ENCODE assay signal across 8 mouse cellular contexts in genomic region chr7:45922928-45923761, GRCm38 (mm10). TPM values are rescaled to one million over a fixed set of nuclear protein-coding genes. Genes with fewer than 3 reads are reported as not detected.
DNase-seq lines count a peak whose midpoint lies in the region; ATAC-seq and TF ChIP-seq lines count a peak whose summit lies in the region.

No protein-coding gene starts in this region.

- no peaks in the 10 kb centered on the region; the same call in 1 of the 2 replicates for H3K36me3 ChIP-seq in kidney, embryonic 14.5 days (ENCODE audit: control insufficient read depth, insufficient read depth, low read length)
- H3K36me3 ChIP-seq in limb, embryonic 15.5 days: peaks cover 11% of the 10 kb centered on the region; the same call in 1 of the 2 replicates

- TF ChIP-seq CTCF in bone marrow macrophage, adult 2 months (IDR thresholded peaks at IDR 0.05; ENCODE audit: low read depth, low read length): no peak
- no peak for TF ChIP-seq CTCF in embryonic fibroblast, embryonic 13.5 days (IDR thresholded peaks at IDR 0.05; ENCODE audit: borderline replicate concordance, insufficient read depth, low read length)

- WGBS in kidney, embryonic 14.5 days: 1% methylated on average over 37 of the region's 37 CpGs
- WGBS in limb, embryonic 15.5 days: under 1% methylated on average over 37 of the region's 37 CpGs

- H3K9ac ChIP-seq in kidney, embryonic 14.5 days (ENCODE audit: low read depth, low read length): peak overlapping the region; percentile 44; the same call in 1 of the 2 replicates
- no peak overlapping the region for H3K9ac ChIP-seq in limb, embryonic 15.5 days

- peak overlapping the region; percentile 67 for H3K4me3 ChIP-seq in bone marrow macrophage, adult 2 months (ENCODE audit: insufficient read depth, low read length)
- peak overlapping the region; percentile 7; the same call in 1 of the 2 replicates for H3K4me3 ChIP-seq in embryonic fibroblast, embryonic 13.5 days (ENCODE audit: insufficient read depth, low read length)
- peak overlapping the region; percentile 40 for H3K4me3 ChIP-seq in kidney, embryonic 14.5 days (ENCODE audit: low read length)
- peak overlapping the region; percentile 43 for H3K4me3 ChIP-seq in limb, embryonic 15.5 days

- H3K9me3 ChIP-seq in kidney, embryonic 14.5 days (ENCODE audit: control insufficient read depth, low read length): 0 out of 2 replicates have a peak, but pooled peaks cover 4% of the 10 kb centered on the region
- H3K9me3 ChIP-seq in limb, embryonic 15.5 days: no peaks in the 10 kb centered on the region

- ATAC-seq in kidney, embryonic 14.5 days (ENCODE audit: low FRiP score, low TSS enrichment): peak; percentile 92
- peak; percentile 86 for ATAC-seq in limb, embryonic 15.5 days (ENCODE audit: insufficient number of reproducible peaks, low FRiP score, low TSS enrichment, low read depth)

- peak overlapping the region; percentile 68 for H3K4me2 ChIP-seq in kidney, embryonic 14.5 days (replicated peaks; ENCODE audit: low read depth, low read length)
- peak overlapping the region; percentile 67 for H3K4me2 ChIP-seq in limb, embryonic 15.5 days

- peak overlapping the region; percentile 97 for H3K27ac ChIP-seq in bone marrow macrophage, adult 2 months (ENCODE audit: insufficient read depth, low read depth, low read length)
- peak overlapping the region; percentile 97 for H3K27ac ChIP-seq in embryonic fibroblast, embryonic 13.5 days (ENCODE audit: insufficient read depth, low read length)
- H3K27ac ChIP-seq in kidney, embryonic 14.5 days (ENCODE audit: low read depth, low read length): peak overlapping the region; percentile 90
- peak overlapping the region; percentile 95 for H3K27ac ChIP-seq in limb, embryonic 15.5 days

- peak; percentile 90 for DNase-seq in 3T3-L1 (ENCODE audit: low read depth, low spot score)
- peak; percentile 98 for DNase-seq in heart, adult 9 months (ENCODE audit: low spot score in 2 of 2)
- DNase-seq in monocyte, adult 2 months (ENCODE audit: low read depth in 1 of 2, low spot score in 2 of 2): peak; percentile 95 to 96
- peak; percentile 98 for DNase-seq in spleen, postnatal 36 days (ENCODE audit: low spot score in 2 of 2)

- H3K27me3 ChIP-seq in kidney, embryonic 14.5 days (ENCODE audit: control insufficient read depth, insufficient read depth, low read length): no peaks in the 10 kb centered on the region
- peaks cover 11% of the 10 kb centered on the region for H3K27me3 ChIP-seq in limb, embryonic 15.5 days

- peaks cover 17% of the 10 kb centered on the region for H3K4me1 ChIP-seq in bone marrow macrophage, adult 2 months (ENCODE audit: control insufficient read depth, insufficient read depth, low read length)
- H3K4me1 ChIP-seq in embryonic fibroblast, embryonic 13.5 days (ENCODE audit: control insufficient read depth, insufficient read depth, low read length): peaks cover 4% of the 10 kb centered on the region; the same call in 1 of the 2 replicates
- H3K4me1 ChIP-seq in kidney, embryonic 14.5 days (ENCODE audit: control insufficient read depth, insufficient read depth, low read length): peaks cover 41% of the 10 kb centered on the region
- peaks cover 50% of the 10 kb centered on the region for H3K4me1 ChIP-seq in limb, embryonic 15.5 days

- TF ChIP-seq POLR2A in bone marrow macrophage, adult 2 months (IDR thresholded peaks at IDR 0.05; ENCODE audit: borderline replicate concordance, low read depth, low read length): peak; percentile 89; the same call in 1 of the 2 replicates
- TF ChIP-seq POLR2A in embryonic fibroblast, embryonic 13.5 days (IDR thresholded peaks at IDR 0.05; ENCODE audit: low read depth, low read length): peak; percentile 85

RNA-seq across cellular contexts. Expression of gene Ccdc114, which starts 0.7 kb away (rescaled TPM):
- 3.2 and 3.9 TPM in 2 replicates for polyA plus RNA-seq in bone marrow macrophage, adult 2 months (2012; ENCODE audit: insufficient read depth, insufficient read length, missing spikeins)
- polyA plus RNA-seq in embryonic fibroblast, embryonic 13.5 days (2011; ENCODE audit: insufficient read length, low read depth, missing spikeins): 0.73 and 1.1 TPM in 2 replicates
- 8.0 and 10.0 TPM in 2 replicates for polyA plus RNA-seq in kidney, embryonic 14.5 days (2014; fragmentation: Nextera tagmentation; extraction: Ambion mirVana)
- 3.5 and 3.6 TPM in 2 replicates for polyA plus RNA-seq in limb, embryonic 15.5 days (2015; fragmentation: Nextera tagmentation; extraction: Ambion mirVana)

RNA-seq across cellular contexts. Expression of gene Emp3, which starts 1.9 kb away (rescaled TPM):
- polyA plus RNA-seq in bone marrow macrophage, adult 2 months (2012; ENCODE audit: insufficient read depth, insufficient read length, missing spikeins): 635 and 697 TPM in 2 replicates
- 373 and 394 TPM in 2 replicates for polyA plus RNA-seq in embryonic fibroblast, embryonic 13.5 days (2011; ENCODE audit: insufficient read length, low read depth, missing spikeins)
- polyA plus RNA-seq in kidney, embryonic 14.5 days (2014; fragmentation: Nextera tagmentation; extraction: Ambion mirVana): 171 and 182 TPM in 2 replicates
- polyA plus RNA-seq in limb, embryonic 15.5 days (2015; fragmentation: Nextera tagmentation; extraction: Ambion mirVana): 328 and 364 TPM in 2 replicates

RNA-seq across cellular contexts. Expression of gene Tmem143, which starts 26.4 kb away (rescaled TPM):
- 15.1 and 18.9 TPM in 2 replicates for polyA plus RNA-seq in bone marrow macrophage, adult 2 months (2012; ENCODE audit: insufficient read depth, insufficient read length, missing spikeins)
- 18.0 and 21.2 TPM in 2 replicates for polyA plus RNA-seq in embryonic fibroblast, embryonic 13.5 days (2011; ENCODE audit: insufficient read length, low read depth, missing spikeins)
- 4.5 and 5.0 TPM in 2 replicates for polyA plus RNA-seq in kidney, embryonic 14.5 days (2014; fragmentation: Nextera tagmentation; extraction: Ambion mirVana)
- polyA plus RNA-seq in limb, embryonic 15.5 days (2015; fragmentation: Nextera tagmentation; extraction: Ambion mirVana): 4.4 and 5.5 TPM in 2 replicates

RNA-seq across cellular contexts. Expression of gene Syngr4, which starts 26.6 kb away (rescaled TPM):
- 1.1 TPM in 1 of 2 replicates, not detected in the other for polyA plus RNA-seq in bone marrow macrophage, adult 2 months (2012; ENCODE audit: insufficient read depth, insufficient read length, missing spikeins)
- not detected in 2 replicates for polyA plus RNA-seq in embryonic fibroblast, embryonic 13.5 days (2011; ENCODE audit: insufficient read length, low read depth, missing spikeins)
- 0.90 and 2.1 TPM in 2 replicates for polyA plus RNA-seq in kidney, embryonic 14.5 days (2014; fragmentation: Nextera tagmentation; extraction: Ambion mirVana)
- 0.49 and 0.86 TPM in 2 replicates for polyA plus RNA-seq in limb, embryonic 15.5 days (2015; fragmentation: Nextera tagmentation; extraction: Ambion mirVana)

RNA-seq across cellular contexts. Expression of gene Grin2d, which starts 45.0 kb away (rescaled TPM):
- polyA plus RNA-seq in bone marrow macrophage, adult 2 months (2012; ENCODE audit: insufficient read depth, insufficient read length, missing spikeins): 0.24 and 0.34 TPM in 2 replicates
- polyA plus RNA-seq in embryonic fibroblast, embryonic 13.5 days (2011; ENCODE audit: insufficient read length, low read depth, missing spikeins): 1.8 and 2.1 TPM in 2 replicates
- polyA plus RNA-seq in kidney, embryonic 14.5 days (2014; fragmentation: Nextera tagmentation; extraction: Ambion mirVana): 0.28 and 0.37 TPM in 2 replicates
- polyA plus RNA-seq in limb, embryonic 15.5 days (2015; fragmentation: Nextera tagmentation; extraction: Ambion mirVana): 0.48 and 0.68 TPM in 2 replicates

Comparison
In these comparisons a context has a peak if more than half of its experiments do, and no peak if none do; other contexts are left out.
1. Peak in every context shown above with its lines: DNase-seq, ATAC-seq, H3K4me3 ChIP-seq and H3K27ac ChIP-seq.
2. H3K4me3 ChIP-seq: peak in every context shown above with its lines; median percentile 67 in bone marrow macrophage, adult 2 months; 43 in limb, embryonic 15.5 days; 40 in kidney, embryonic 14.5 days; 7 in embryonic fibroblast, embryonic 13.5 days.